Mouse (Mus musculus) E14TG2a.4 (cell line): ENCODE data around the gene Coq5.

Experiments
- CTCF ChIP-seq: conservative IDR thresholded peaks from 2 replicates; pipeline ENCODE4 v1.5.1; 2014; ENCODE audit warnings: low read length
- NANOG ChIP-seq: IDR thresholded peaks from 2 replicates; pipeline ENCODE4 v1.6.1; 2014; ENCODE audit warnings: borderline replicate concordance, low read length, mixed read lengths

GRCm38 (mm10) chr5:115326256-115326831 is 46.9 kb downstream of the Coq5 start:
- no peak for TF ChIP-seq NANOG
- no peak for TF ChIP-seq CTCF
